Comparison of ENCODE assay signal across 8 mouse cellular contexts in the genomic region with DNA sequence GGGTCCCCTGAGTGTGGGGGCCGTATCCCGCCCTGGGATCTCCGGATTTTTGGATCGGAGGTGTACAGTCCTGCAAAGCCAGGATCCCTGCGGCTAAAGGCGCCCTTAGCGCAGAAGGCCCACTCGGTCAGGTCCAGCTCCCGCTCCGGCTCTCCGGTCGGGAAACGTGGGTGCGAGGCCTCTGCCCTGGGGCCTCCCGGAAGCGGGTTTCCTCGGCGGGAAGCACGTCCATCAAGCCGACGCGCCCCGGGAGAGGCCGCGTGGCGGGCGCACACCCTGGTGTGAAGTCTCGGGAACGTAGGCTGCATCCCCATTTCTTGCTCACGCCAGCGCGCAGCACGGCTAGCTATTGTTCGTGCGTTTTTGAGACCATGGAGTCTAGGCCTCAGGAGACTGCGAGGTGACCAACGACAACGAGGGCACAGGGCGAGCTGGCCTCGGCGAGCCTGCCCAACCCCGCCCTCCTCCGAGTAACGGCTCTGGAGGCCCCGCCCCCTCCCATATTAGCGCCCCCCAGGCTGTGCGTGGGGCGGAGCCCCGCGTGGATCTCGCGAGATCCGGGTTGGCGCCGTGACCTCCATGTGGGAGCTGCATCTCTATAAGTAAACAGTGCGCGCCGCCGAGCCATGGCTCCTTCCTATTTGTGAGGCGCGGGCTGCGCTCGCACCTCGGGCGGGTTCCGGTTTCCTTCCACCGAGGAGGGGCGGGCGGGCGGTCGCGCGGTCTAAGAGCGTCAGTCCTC. TPM values are rescaled to one million over a fixed set of nuclear protein-coding genes. Genes with fewer than 3 reads are reported as not detected.
A peak's percentile ranks its signal among the peaks of the same experiment; 100 is the strongest.
DNase-seq lines count a peak whose midpoint lies in the region; ATAC-seq lines count a peak whose summit lies in the region.

A gene (plus strand): TSS at position 620 of the 742 bp plus-strand sequence.

- intact Hi-C loops in gastrocnemius, postnatal 14 days (cut with DNase I; ENCODE audit: low total_unique reads): loop anchor here (10.0 kb wide), 1 partner anchor 85 kb away; no protein-coding TSS in a partner anchor
- intact Hi-C loops in left cerebral cortex, postnatal 10 days (cut with DNase I): loop anchor here (5.0 kb wide), 1 partner anchor 87 kb away; no protein-coding TSS in a partner anchor

- peak; percentile 92 for ATAC-seq in inflammation-experienced regulatory T-cells, adult 6 months
- ATAC-seq in megakaryocyte-erythroid progenitor cell, adult 5-6 weeks (replicated peaks; ENCODE audit: low FRiP score, low TSS enrichment, poor library complexity, severe bottlenecking): peak; percentile 89

- DNase-seq in adrenal gland, adult (ENCODE audit: inconsistent age in 2 of 2, low spot score in 1 of 2): peak; percentile 96 to 99
- DNase-seq in embryo, embryonic 10.5 days (ENCODE audit: low spot score): peak; percentile 98
- peak; percentile 97 for DNase-seq in gastrocnemius, postnatal 14 days
- peak; percentile 94 to 98 for DNase-seq in left cerebral cortex, postnatal 10 days (ENCODE audit: extremely low spot score in 1 of 2, low spot score in 2 of 2)
- peak; percentile 94 for DNase-seq in right cerebral cortex, postnatal 25 days
- peak; percentile 96 to 97 for DNase-seq in urinary bladder, postnatal 4 days (ENCODE audit: low spot score in 2 of 2)

RNA-seq across cellular contexts. Expression of the gene that starts here (rescaled TPM):
- total RNA-seq in gastrocnemius, postnatal 14 days (2021): 10 to 100 TPM; 14.1 to 15.1 TPM
- polyA plus RNA-seq in inflammation-experienced regulatory T-cells, adult 6 months (2017; shearing (Covaris generic)): 10 to 100 TPM; 34.5 to 56.0 (median 40.4) TPM
- total RNA-seq in left cerebral cortex, postnatal 10 days (2021): 10 to 100 TPM; 43.6 to 47.4 TPM
- total RNA-seq in megakaryocyte-erythroid progenitor cell, adult 5-6 weeks (2014; fragmentation: Nextera tagmentation): 97.2 and 116 TPM in 2 replicates
- 82.3 and 101 TPM in 2 replicates for total RNA-seq in megakaryocyte-erythroid progenitor cell, adult 5-6 weeks (2017)

Comparison
In these comparisons a context has a peak if more than half of its experiments do, and no peak if none do; other contexts are left out.
1. Peak in every context shown above with its lines: DNase-seq and ATAC-seq.